Mouse (Mus musculus) liver, embryonic 16.5 days (tissue): ENCODE data around the gene Gmds. TPM values are rescaled to one million over a fixed set of nuclear protein-coding genes. Genes with fewer than 3 reads are reported as not detected.

ENCODE experiments used
- ATAC-seq: fragments of 200-750 bp; cut with Nextera tagmentation; 2 replicates; pipeline ENCODE4 v1.8.0; 2017; ENCODE audit warnings: low read depth, mild to moderate bottlenecking, moderate number of reproducible peaks, moderate library complexity
- H3K27ac ChIP-seq: fragments of 300-500 bp; sonication (generic); 2 replicates; pipeline ENCODE4 v1.5.1; 2014; ENCODE audit warnings: mild to moderate bottlenecking, low read length
- H3K27me3 ChIP-seq: fragments of 300-500 bp; sonication (generic); 2 replicates; pipeline ENCODE4 v1.6.1; 2014; ENCODE audit warnings: low read depth, low read length, mixed read lengths; ENCODE audit not compliant: control insufficient read depth, insufficient read depth
- H3K36me3 ChIP-seq: fragments of 300-500 bp; sonication (generic); 2 replicates; pipeline ENCODE4 v1.6.1; 2014; ENCODE audit warnings: mild to moderate bottlenecking; ENCODE audit not compliant: control insufficient read depth, insufficient read depth
- H3K4me1 ChIP-seq: fragments of 300-500 bp; sonication (generic); 2 replicates; pipeline ENCODE4 v1.6.1; 2014; ENCODE audit warnings: low read depth, low read length, mixed read lengths; ENCODE audit not compliant: control insufficient read depth
- H3K4me2 ChIP-seq: fragments of 300-500 bp; sonication (generic); 2 replicates; pipeline ENCODE4 v1.6.1; 2014; ENCODE audit warnings: low read depth, low read length, mixed read lengths
- H3K4me3 ChIP-seq: fragments of 300-500 bp; sonication (generic); 2 replicates; pipeline ENCODE4 v1.5.1; 2014; ENCODE audit warnings: low read depth, mild to moderate bottlenecking, low read length
- H3K9ac ChIP-seq: fragments of 300-500 bp; sonication (generic); 2 replicates; pipeline ENCODE4 v1.6.1; 2014; ENCODE audit warnings: low read depth, low read length
- H3K9me3 ChIP-seq: fragments of 300-500 bp; sonication (generic); replicated peaks from 2 replicates; pipeline ENCODE4 v1.6.1; 2016; ENCODE audit warnings: low read length; ENCODE audit not compliant: control insufficient read depth
- WGBS: fragments of 180-500 bp; shearing (Covaris S2); extraction: QIAGEN DNeasy Blood & Tissue Kit; methylation state at CpG from one replicate; pipeline ENCODE4 v1.1.7; 2014; ENCODE audit not compliant: insufficient replicate concordance; 5-methylcytosine and 5-hydroxymethylcytosine counted together
- polyA plus RNA-seq: library from polyadenylated mRNA; unstranded; fragments of >200 nt; fragmentation: Nextera tagmentation; extraction: Ambion mirVana; gene quantifications from 2 replicates; pipeline ENCODE4 v1.2.1, GENCODE M21; 2015

Gmds gene
- 6.4 and 6.8 TPM in 2 replicates for polyA plus RNA-seq

DNA sequence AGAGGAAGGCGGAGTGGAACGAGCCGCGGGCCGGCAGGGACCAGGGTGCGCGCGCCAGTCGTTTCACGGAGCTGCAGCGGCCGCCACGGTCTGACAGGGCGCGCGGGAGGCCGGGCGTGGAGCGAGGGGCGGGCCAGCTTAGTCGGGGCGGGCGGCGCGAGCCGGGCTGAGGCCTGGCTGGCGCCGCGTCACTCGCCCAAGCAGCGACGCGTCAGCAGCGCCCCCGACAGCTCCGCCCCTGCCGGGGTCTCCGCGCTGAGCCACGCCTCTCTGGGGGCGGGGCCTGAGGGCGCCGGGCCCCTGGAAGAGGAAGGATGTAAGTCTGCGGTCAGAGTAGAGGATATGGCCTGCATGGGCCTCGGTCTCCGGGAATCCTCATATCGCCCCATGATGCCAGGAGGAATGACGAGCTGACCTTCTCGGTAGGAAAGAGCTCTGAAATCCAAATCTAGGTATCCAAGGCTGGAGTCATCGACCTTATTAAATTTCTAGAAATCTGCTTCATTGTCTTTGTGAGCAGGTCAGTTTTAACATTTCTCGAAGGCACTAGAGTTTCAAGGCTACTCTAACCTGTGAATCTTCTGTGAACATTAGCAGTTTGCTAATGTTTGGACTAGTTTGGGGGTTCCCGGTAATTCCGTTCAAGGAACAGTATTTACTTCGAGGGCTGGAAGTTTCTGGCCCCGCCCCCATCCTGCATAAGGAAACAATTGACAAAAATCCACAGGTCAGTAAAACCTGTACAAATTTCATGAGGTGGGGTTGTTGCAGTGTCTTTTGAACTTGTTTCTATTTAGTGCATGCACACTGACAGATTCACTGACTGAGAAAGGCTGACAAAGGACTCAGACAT is at the start of gene Gmds:
Gmds (minus strand) TSS at position 228 of the 853 bp plus-strand sequence.
- no peaks in the 10 kb centered on the region for H3K9me3 ChIP-seq
- H3K4me3 ChIP-seq: peak within 1 kb of the TSS; percentile 74
- peak within 1 kb of the TSS; percentile 74 for H3K9ac ChIP-seq
- H3K4me1 ChIP-seq: peaks cover 8% of the 10 kb centered on the region
- H3K27ac ChIP-seq: peak within 1 kb of the TSS; percentile 19; the same call in 1 of the 2 replicates
- no peaks in the 10 kb centered on the region for H3K36me3 ChIP-seq
- peak within 1 kb of the TSS; percentile 93 for H3K4me2 ChIP-seq
- 1% methylated on average over 55 of the region's 55 CpGs for WGBS
- ATAC-seq: peak; percentile 100
- no peaks in the 10 kb centered on the region for H3K27me3 ChIP-seq

DNA sequence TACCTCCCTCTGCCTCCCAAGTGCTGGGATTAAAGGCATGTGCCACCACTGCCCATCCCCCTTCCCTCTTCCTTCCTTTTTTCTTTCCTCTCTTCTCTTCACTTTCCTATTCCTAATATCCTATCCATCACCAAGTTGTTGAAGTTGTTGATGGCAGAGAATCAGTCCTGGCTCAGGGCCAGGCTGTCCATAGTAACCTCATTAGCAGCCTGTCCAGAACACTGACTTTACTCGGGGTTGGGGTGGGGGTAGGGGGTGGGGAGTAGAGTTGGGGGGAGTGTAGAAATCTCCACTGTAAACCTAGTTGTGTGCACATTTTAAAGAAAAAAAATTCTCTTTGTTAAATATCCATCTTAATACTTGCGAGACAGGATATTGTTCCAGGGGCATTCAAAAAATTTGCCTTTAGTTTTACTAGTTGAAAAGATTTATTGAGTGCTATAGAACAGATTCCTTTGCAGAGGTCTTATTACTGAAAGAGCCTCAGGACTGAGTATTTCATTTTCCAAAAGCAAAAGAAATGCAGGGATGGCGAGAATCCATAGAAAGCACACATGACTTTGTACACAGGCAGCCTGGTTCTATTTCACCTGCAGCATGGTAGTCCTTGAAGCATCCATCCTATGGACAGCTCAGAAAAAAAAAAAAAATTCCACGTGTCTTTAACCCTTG is 47.0 kb upstream of the Gmds start:
- Histone ChIP-seq H3K9me3 (no peaks in the 10 kb centered on the region), H3K9ac (no peak overlapping the region), H3K27me3 (no peaks in the 10 kb centered on the region), H3K4me3 (no peak overlapping the region), H3K4me2 (no peak overlapping the region), H3K36me3 (no peaks in the 10 kb centered on the region), H3K4me1 (no peaks in the 10 kb centered on the region), H3K27ac (no peak overlapping the region)
- no peak for ATAC-seq
- 57% methylated on average over 4 of the region's 4 CpGs for WGBS

DNA sequence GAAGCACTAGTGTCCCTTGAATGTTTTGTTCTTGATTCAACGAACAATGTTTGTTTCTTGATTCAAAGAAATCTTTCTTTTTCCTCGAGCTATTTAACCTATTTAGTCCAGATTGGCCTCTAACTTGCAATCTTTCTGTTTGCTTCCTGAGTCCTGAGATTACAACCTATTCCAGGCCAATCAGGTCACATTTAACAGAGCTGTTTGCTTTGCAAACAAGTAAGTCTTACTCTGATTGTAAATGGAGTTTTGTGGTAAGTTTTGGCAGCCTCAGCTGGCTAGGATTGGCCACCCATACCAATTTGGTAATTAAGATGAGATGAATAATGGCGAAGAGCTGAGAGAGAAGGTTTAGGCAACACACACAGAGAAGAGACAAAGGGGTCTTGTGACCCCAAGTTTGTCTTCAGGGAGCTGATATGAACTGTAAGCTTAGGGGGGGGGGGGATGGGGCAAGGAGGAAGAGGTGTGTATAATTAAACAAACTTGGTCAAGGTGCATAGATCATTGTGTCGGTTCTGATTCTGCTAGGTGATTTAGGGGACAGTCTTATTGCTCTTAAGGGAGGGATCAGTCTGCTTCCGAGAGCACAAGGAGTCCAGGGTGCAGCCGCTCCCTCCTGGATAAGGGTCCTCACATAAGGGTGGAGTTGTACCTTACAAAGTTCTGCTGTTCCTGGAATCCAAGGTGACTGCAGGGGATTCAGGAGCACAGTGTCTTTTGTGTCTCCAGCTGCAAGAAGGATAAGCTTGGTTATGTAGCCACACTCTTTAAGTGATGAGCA is 43.9 kb upstream of the Gmds start:
- Histone ChIP-seq H3K27me3 (no peaks in the 10 kb centered on the region), H3K4me3 (no peak overlapping the region), H3K9me3 (no peaks in the 10 kb centered on the region), H3K4me1 (no peaks in the 10 kb centered on the region), H3K27ac (no peak overlapping the region), H3K36me3 (no peaks in the 10 kb centered on the region), H3K4me2 (no peak overlapping the region), H3K9ac (no peak overlapping the region)
- no peak for ATAC-seq
- 47% methylated on average over 6 of the region's 6 CpGs for WGBS

GRCm38 (mm10) chr13:32378634-32379033 is 40.1 kb upstream of the Gmds start:
- WGBS: 17% methylated on average over 1 of the region's 1 CpGs
- Histone ChIP-seq H3K4me1 (no peaks in the 10 kb centered on the region), H3K9ac (no peak overlapping the region)

GRCm38 (mm10) chr13:32372531-32372883 is 34.0 kb upstream of the Gmds start:
- no peaks in the 10 kb centered on the region for H3K27me3 ChIP-seq
- no peaks in the 10 kb centered on the region for H3K4me1 ChIP-seq
- H3K9ac ChIP-seq: no peak overlapping the region
- no peak overlapping the region for H3K27ac ChIP-seq
- no peaks in the 10 kb centered on the region for H3K9me3 ChIP-seq
- no peaks in the 10 kb centered on the region for H3K36me3 ChIP-seq
- ATAC-seq: no peak
- H3K4me2 ChIP-seq: no peak overlapping the region
- 39% methylated on average over 2 of the region's 2 CpGs for WGBS
- no peak overlapping the region for H3K4me3 ChIP-seq

More at GRCm38 (mm10) chr13:32378634-32379033, 40.1 kb upstream of the Gmds start:
- Histone ChIP-seq H3K9me3 (no peaks in the 10 kb centered on the region), H3K4me3 (no peak overlapping the region), H3K27me3 (no peaks in the 10 kb centered on the region), H3K27ac (no peak overlapping the region), H3K36me3 (no peaks in the 10 kb centered on the region), H3K4me2 (no peak overlapping the region)
- no peak for ATAC-seq

- Histone ChIP-seq H3K27me3 (no peaks in the 10 kb centered on the region), H3K4me2 (no peak overlapping the region), H3K4me3 (no peak overlapping the region), H3K27ac (no peak overlapping the region), H3K36me3 (no peaks in the 10 kb centered on the region), H3K4me1 (no peaks in the 10 kb centered on the region), H3K9ac (no peak overlapping the region), H3K9me3 (no peaks in the 10 kb centered on the region)
- ATAC-seq: no peak
- 57% methylated on average over 4 of the region's 4 CpGs for WGBS
Measured at GRCm38 (mm10) chr13:32371874-32372530, 33.5 kb upstream of the Gmds start.

GRCm38 (mm10) chr13:32370751-32371150 is 32.2 kb upstream of the Gmds start:
- H3K27ac ChIP-seq: no peak overlapping the region
- no peaks in the 10 kb centered on the region for H3K4me1 ChIP-seq
- H3K9ac ChIP-seq: no peak overlapping the region
- H3K4me2 ChIP-seq: no peak overlapping the region
- H3K27me3 ChIP-seq: no peaks in the 10 kb centered on the region
- WGBS: 62% methylated on average over 7 of the region's 7 CpGs
- H3K36me3 ChIP-seq: no peaks in the 10 kb centered on the region
- no peaks in the 10 kb centered on the region for H3K9me3 ChIP-seq
- no peak overlapping the region for H3K4me3 ChIP-seq
- ATAC-seq: no peak

GRCm38 (mm10) chr13:32370135-32370534 is 31.6 kb upstream of the Gmds start:
- 56% methylated on average over 1 of the region's 1 CpGs for WGBS
- Histone ChIP-seq H3K27me3 (no peaks in the 10 kb centered on the region), H3K4me1 (no peaks in the 10 kb centered on the region)

More at GRCm38 (mm10) chr13:32370135-32370534, 31.6 kb upstream of the Gmds start:
- ATAC-seq: no peak
- no peaks in the 10 kb centered on the region for H3K36me3 ChIP-seq
- no peak overlapping the region for H3K9ac ChIP-seq
- no peak overlapping the region for H3K4me2 ChIP-seq
- no peak overlapping the region for H3K27ac ChIP-seq
- H3K9me3 ChIP-seq: no peaks in the 10 kb centered on the region
- H3K4me3 ChIP-seq: no peak overlapping the region
